Mouse (Mus musculus): ENCODE measurements around the gene Rnf43. TPM values are rescaled to one million over a fixed set of nuclear protein-coding genes. Genes with fewer than 3 reads are reported as not detected.

Rnf43 gene
- polyA plus RNA-seq, 1 experiment = 3.5 TPM

DNA sequence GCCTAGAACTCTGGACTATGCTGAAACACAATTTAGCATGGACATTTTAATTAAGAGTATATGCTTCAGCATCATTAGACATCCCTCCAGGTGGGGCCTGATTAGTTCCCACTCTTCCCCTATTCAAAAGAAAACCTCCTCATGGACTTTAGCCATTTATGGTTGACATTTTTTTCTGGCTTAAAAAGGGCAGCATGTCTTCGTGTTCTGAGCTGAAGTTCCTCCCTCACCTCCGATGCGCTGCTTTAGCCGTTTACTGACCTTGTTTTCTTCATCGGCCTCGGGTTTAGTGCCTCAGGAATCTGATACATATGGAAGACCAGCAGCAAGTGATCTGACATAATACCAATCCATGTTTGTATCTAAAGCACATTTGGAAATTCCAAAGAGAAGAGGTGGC lies 1.4 kb downstream of the Rnf43 start:
- 91% methylated on average over 6 of the region's 6 CpGs for WGBS
- TF ChIP-seq CTCF (IDR thresholded peaks at IDR 0.05; ENCODE audit: extremely low read depth, insufficient read depth, insufficient read length, insufficient replicate concordance) = no peak
- no peak for TF ChIP-seq POLR2A (IDR thresholded peaks at IDR 0.05; ENCODE audit: low read depth, low read length)
- H3K4me1 ChIP-seq (ENCODE audit: control insufficient read depth, insufficient read depth, insufficient read length) = no peaks in the 10 kb centered on the region
- H3K4me3 ChIP-seq (ENCODE audit: extremely low read depth, insufficient read depth, insufficient read length) = no peak overlapping the region
- DNase-seq (ENCODE audit: low read depth in 1 of 2, low spot score in 2 of 2) = no peak
- H3K27ac ChIP-seq (ENCODE audit: insufficient read depth, low read length) = no peak overlapping the region
- H3K27me3 ChIP-seq (ENCODE audit: control insufficient read depth, insufficient read depth, low read length) = peaks cover 1% of the 10 kb centered on the region; the same call in 1 of the 2 replicates
- no peaks in the 10 kb centered on the region for H3K36me3 ChIP-seq (ENCODE audit: control insufficient read depth, insufficient read depth, low read length)

DNA sequence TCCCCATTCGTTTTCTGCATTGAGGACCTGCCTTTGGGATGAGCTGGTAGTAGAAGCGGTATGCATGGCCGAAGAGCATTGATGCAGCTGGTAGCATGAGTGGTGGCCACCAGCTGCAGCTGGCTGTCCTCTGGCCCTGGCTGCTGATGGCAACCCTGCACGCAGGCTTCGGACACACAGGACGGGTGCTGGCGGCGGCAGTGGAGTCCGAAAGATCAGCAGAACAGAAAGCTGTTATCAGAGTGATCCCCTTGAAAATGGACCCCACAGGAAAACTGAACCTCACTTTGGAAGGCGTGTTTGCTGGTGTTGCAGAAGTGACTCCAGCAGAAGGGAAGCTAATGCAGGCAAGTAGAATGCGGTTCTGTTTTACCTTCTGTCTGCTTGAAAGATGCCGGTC lies 2.0 kb downstream of the Rnf43 start:
- WGBS = 90% methylated on average over 12 of the region's 12 CpGs
- H3K27me3 ChIP-seq (ENCODE audit: control insufficient read depth, insufficient read depth, low read length) = peaks cover 1% of the 10 kb centered on the region; the same call in 1 of the 2 replicates
- H3K4me3 ChIP-seq (ENCODE audit: extremely low read depth, insufficient read depth, insufficient read length) = no peak overlapping the region; the same call in 1 of the 2 replicates
- no peak overlapping the region for H3K27ac ChIP-seq (ENCODE audit: insufficient read depth, low read length)
- no peak for TF ChIP-seq POLR2A (IDR thresholded peaks at IDR 0.05; ENCODE audit: low read depth, low read length)
- no peak for TF ChIP-seq CTCF (IDR thresholded peaks at IDR 0.05; ENCODE audit: extremely low read depth, insufficient read depth, insufficient read length, insufficient replicate concordance)
- H3K36me3 ChIP-seq (ENCODE audit: control insufficient read depth, insufficient read depth, low read length) = no peaks in the 10 kb centered on the region
- DNase-seq (ENCODE audit: low read depth in 1 of 2, low spot score in 2 of 2) = no peak
- H3K4me1 ChIP-seq (ENCODE audit: control insufficient read depth, insufficient read depth, insufficient read length) = no peaks in the 10 kb centered on the region

DNA sequence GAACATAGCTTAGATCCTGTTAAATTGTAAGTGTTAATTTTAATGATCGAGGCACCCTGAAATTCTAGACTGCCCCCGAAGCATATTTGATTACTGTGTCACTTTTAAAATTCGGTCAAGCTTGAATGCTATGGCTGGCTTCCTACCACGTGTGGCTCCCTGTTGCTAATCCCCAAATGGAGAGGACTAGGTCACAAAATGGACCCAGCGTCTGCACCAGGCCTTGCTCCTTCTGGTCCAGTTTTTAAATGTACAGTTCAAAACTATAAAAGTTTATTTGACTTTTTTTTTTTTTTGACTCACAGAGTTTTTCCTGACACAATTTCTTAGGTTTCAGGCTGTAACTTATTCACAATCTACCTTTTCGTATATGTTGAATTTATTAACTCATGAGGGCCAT lies 2.7 kb downstream of the Rnf43 start:
- no peak for DNase-seq (ENCODE audit: low read depth in 1 of 2, low spot score in 2 of 2)
- 87% methylated on average over 6 of the region's 6 CpGs for WGBS

DNA sequence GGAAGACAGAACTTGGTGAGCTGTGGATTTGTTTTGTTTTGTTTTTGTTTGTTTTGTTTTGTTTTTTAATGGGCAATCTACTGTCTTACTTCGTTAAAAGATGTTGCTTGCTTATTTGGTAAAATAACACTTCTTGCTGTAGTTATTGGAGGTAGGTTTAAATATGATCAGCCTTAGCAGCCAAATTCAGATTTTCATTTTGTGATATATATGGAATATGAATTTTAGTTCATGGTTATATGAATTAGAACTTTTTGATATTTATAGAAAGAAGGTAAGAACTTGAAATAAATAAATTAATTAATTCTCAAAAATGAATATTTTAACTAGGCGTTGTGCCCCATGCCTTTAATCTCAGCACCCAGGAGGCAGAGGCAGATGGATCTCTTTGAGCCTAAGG lies 3.1 kb downstream of the Rnf43 start:
- no peaks in the 10 kb centered on the region for H3K4me1 ChIP-seq (ENCODE audit: control insufficient read depth, insufficient read depth, insufficient read length)
- 83% methylated on average over 2 of the region's 2 CpGs for WGBS
- peaks cover 1% of the 10 kb centered on the region; the same call in 1 of the 2 replicates for H3K27me3 ChIP-seq (ENCODE audit: control insufficient read depth, insufficient read depth, low read length)
- H3K36me3 ChIP-seq (ENCODE audit: control insufficient read depth, insufficient read depth, low read length) = no peaks in the 10 kb centered on the region
- H3K4me3 ChIP-seq (ENCODE audit: extremely low read depth, insufficient read depth, insufficient read length) = no peak overlapping the region
- no peak overlapping the region for H3K27ac ChIP-seq (ENCODE audit: insufficient read depth, low read length)
- TF ChIP-seq POLR2A (IDR thresholded peaks at IDR 0.05; ENCODE audit: low read depth, low read length) (no peak), CTCF (IDR thresholded peaks at IDR 0.05; ENCODE audit: extremely low read depth, insufficient read depth, insufficient read length, insufficient replicate concordance) (no peak)
- DNase-seq (ENCODE audit: low read depth in 1 of 2, low spot score in 2 of 2) = no peak

More for the DNA sequence above, 2.7 kb downstream of the Rnf43 start:
- H3K27ac ChIP-seq (ENCODE audit: insufficient read depth, low read length) = no peak overlapping the region
- H3K4me1 ChIP-seq (ENCODE audit: control insufficient read depth, insufficient read depth, insufficient read length) = no peaks in the 10 kb centered on the region
- TF ChIP-seq POLR2A (IDR thresholded peaks at IDR 0.05; ENCODE audit: low read depth, low read length) (no peak), CTCF (IDR thresholded peaks at IDR 0.05; ENCODE audit: extremely low read depth, insufficient read depth, insufficient read length, insufficient replicate concordance) (no peak)
- H3K4me3 ChIP-seq (ENCODE audit: extremely low read depth, insufficient read depth, insufficient read length) = no peak overlapping the region
- peaks cover 1% of the 10 kb centered on the region; the same call in 1 of the 2 replicates for H3K27me3 ChIP-seq (ENCODE audit: control insufficient read depth, insufficient read depth, low read length)
- no peaks in the 10 kb centered on the region for H3K36me3 ChIP-seq (ENCODE audit: control insufficient read depth, insufficient read depth, low read length)

DNA sequence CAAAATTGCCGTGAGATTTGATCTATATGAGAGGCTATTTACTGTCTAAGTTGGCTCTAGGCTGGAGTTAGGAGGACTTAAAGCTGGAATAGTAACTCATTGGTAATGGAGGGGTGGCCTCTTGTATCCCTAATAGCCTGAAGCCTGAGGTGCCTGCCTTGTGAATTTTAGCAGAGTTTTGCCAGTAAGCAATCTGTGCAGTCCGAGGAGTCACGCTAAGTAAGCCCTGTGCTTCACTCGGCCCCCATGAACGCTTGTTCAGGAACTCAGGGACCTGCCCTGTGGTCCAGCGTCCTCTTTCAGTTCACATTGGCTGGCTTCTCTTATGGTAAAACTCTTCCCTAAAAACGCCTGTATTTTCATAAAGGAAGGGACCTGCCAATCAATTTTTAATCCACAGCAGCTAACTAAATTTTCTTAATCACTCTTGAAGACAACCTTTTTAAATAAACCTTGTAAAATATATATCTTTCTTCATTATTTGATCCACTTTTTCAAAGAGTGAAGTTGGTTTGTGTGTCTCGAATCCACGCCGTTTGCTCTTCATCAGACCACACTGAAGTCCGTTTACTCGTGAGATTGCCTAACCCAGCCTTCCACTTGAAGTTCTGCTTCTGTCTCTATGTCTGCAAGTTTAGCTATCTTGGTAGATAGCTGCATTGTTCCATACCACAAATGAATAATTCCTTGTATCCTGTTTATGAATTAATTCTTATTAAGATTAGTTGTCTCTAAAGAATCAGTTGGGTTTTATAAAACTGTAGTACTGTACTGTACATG lies 3.9 kb downstream of the Rnf43 start:
- no peaks in the 10 kb centered on the region for H3K4me1 ChIP-seq (ENCODE audit: control insufficient read depth, insufficient read depth, insufficient read length)
- 74% methylated on average over 12 of the region's 12 CpGs for WGBS
- H3K36me3 ChIP-seq (ENCODE audit: control insufficient read depth, insufficient read depth, low read length) = no peaks in the 10 kb centered on the region
- no peak overlapping the region for H3K27ac ChIP-seq (ENCODE audit: insufficient read depth, low read length)
- no peak for DNase-seq (ENCODE audit: low read depth in 1 of 2, low spot score in 2 of 2)
- peaks cover 1% of the 10 kb centered on the region; the same call in 1 of the 2 replicates for H3K27me3 ChIP-seq (ENCODE audit: control insufficient read depth, insufficient read depth, low read length)
- TF ChIP-seq CTCF (IDR thresholded peaks at IDR 0.05; ENCODE audit: extremely low read depth, insufficient read depth, insufficient read length, insufficient replicate concordance) (no peak), POLR2A (IDR thresholded peaks at IDR 0.05; ENCODE audit: low read depth, low read length) (no peak)
- no peak overlapping the region; the same call in 1 of the 2 replicates for H3K4me3 ChIP-seq (ENCODE audit: extremely low read depth, insufficient read depth, insufficient read length)

DNA sequence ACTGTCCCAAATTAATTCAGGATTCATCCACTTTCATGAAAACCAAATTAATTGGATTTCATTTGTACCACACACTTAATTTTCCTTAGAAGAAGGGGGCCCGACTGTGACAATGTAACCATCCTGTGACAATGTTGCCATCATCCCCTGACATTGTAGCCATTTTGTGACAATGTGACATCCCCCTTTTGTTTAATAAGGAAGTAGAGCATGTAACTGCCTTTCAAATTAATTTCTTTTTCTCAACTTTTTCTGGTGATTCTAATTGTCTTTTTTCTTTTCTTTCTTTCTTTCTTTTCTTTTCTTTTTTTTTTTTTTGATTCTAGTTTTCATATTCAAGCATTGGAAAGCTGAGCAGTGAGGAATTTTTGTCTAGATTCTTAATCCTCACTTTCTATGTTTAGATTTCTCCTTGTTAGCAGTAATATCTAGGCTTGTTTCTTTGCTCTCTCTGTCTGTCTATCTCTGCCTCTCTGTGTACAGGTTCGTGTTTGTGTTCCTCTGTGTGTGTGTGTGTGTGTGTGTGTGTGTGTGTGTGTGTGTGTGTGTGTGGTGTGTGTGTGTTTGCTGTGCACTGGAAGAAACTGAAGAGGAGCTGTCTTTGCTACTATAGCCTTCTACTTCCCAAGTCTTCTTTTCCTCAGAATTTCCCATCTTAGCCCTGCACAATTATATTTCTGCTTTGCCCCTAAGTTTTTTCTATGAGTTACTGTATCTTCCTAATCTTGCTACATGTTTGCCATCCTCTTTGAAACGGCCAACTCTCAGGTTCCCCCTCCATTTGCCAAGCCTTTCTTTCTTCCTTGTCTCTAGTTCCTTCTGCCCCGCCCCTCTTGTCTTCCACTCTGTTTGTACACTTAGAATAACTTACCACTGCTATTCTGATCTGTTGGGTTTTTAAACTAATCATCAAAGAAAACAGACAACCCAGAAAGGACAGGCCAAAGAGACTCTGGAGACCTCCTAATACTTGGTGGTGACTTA lies 4.9 kb downstream of the Rnf43 start:
- WGBS = 56% methylated on average over 4 of the region's 4 CpGs
- H3K4me3 ChIP-seq (ENCODE audit: extremely low read depth, insufficient read depth, insufficient read length) = no peak overlapping the region
- TF ChIP-seq CTCF (IDR thresholded peaks at IDR 0.05; ENCODE audit: extremely low read depth, insufficient read depth, insufficient read length, insufficient replicate concordance) = no peak
- TF ChIP-seq POLR2A (IDR thresholded peaks at IDR 0.05; ENCODE audit: low read depth, low read length) = no peak
- DNase-seq (ENCODE audit: low read depth in 1 of 2, low spot score in 2 of 2) = no peak
- H3K27me3 ChIP-seq (ENCODE audit: control insufficient read depth, insufficient read depth, low read length) = peaks cover 1% of the 10 kb centered on the region; the same call in 1 of the 2 replicates
- no peak overlapping the region for H3K27ac ChIP-seq (ENCODE audit: insufficient read depth, low read length)
- no peaks in the 10 kb centered on the region for H3K36me3 ChIP-seq (ENCODE audit: control insufficient read depth, insufficient read depth, low read length)
- no peaks in the 10 kb centered on the region for H3K4me1 ChIP-seq (ENCODE audit: control insufficient read depth, insufficient read depth, insufficient read length)
